Mouse (Mus musculus): Measurements from ENCODE around the gene Tymp.

GRCm38 (mm10) chr15:89415282-89415681, 38.4 kb upstream of the Tymp start:
- no peak for TF ChIP-seq CTCF (IDR thresholded peaks at IDR 0.05; ENCODE audit: low read depth, low read length)
- TF ChIP-seq POLR2A (IDR thresholded peaks at IDR 0.05; ENCODE audit: extremely low read depth, insufficient read depth, low read length): no peak
